8 mouse cellular contexts compared by ENCODE assay signal in genomic region chr6:29768791-29769441, GRCm38 (mm10). TPM values are rescaled to one million over a fixed set of nuclear protein-coding genes. Genes with fewer than 3 reads are reported as not detected.
DNase-seq lines count a peak whose midpoint lies in the region; ATAC-seq and TF ChIP-seq lines count a peak whose summit lies in the region.

No protein-coding gene starts in this region.

- DNase-seq in embryo, embryonic 10 days (ENCODE audit: low spot score) = peak; percentile 61
- no peak for DNase-seq in embryo, embryonic 9.5 days (ENCODE audit: extremely low spot score)
- no peak for DNase-seq in ES-E14 (ENCODE audit: low read depth, low spot score)
- DNase-seq in embryonic facial prominence, embryonic 11.5 days (ENCODE audit: low spot score) = peak; percentile 40
- peak; percentile 29 for DNase-seq in large intestine, adult 2 months (ENCODE audit: low read depth, low spot score)
- peak; percentile 50 for DNase-seq in splenic B cell, adult 2 months (ENCODE audit: low read depth, low spot score)

- in situ Hi-C loops in ES-E14 (cut with MboI; ENCODE audit: low sequenced_read_pairs in 2 of 2, unreplicated experiment in 2 of 2) = loop anchor here in 1 of 2 experiments (10.0 kb wide), 1 partner anchor 436 kb away; no protein-coding TSS in a partner anchor

- H3K27ac ChIP-seq in ES-E14 (ENCODE audit: insufficient read depth, low read depth, low read length, poor library complexity, severe bottlenecking) = no peak overlapping the region
- peak overlapping the region; percentile 72 for H3K27ac ChIP-seq in embryonic facial prominence, embryonic 11.5 days (replicated peaks; ENCODE audit: low read depth, low read length)
- H3K27ac ChIP-seq in heart, embryonic 16.5 days (ENCODE audit: low read length) = peak overlapping the region; percentile 91

- H3K27me3 ChIP-seq in embryonic facial prominence, embryonic 11.5 days (ENCODE audit: control insufficient read depth, insufficient read depth, low read length) = no peaks in the 10 kb centered on the region
- H3K27me3 ChIP-seq in heart, embryonic 16.5 days (ENCODE audit: control insufficient read depth, insufficient read depth, low read length) = no peaks in the 10 kb centered on the region
- H3K27me3 ChIP-seq in splenic B cell, adult 2 months (ENCODE audit: control insufficient read depth, insufficient read depth, low read length, poor library complexity, severe bottlenecking) = no peaks in the 10 kb centered on the region

- peak overlapping the region; percentile 72 for H3K4me2 ChIP-seq in embryonic facial prominence, embryonic 11.5 days (ENCODE audit: low read depth, low read length)
- H3K4me2 ChIP-seq in heart, embryonic 16.5 days (ENCODE audit: low read depth, low read length) = peak overlapping the region; percentile 64

- peak overlapping the region; percentile 80 to 88 for H3K4me3 ChIP-seq in ES-E14 (ENCODE audit: insufficient read depth in 1 of 2, low read depth in 1 of 2, low read length in 2 of 2, poor library complexity in 1 of 2, severe bottlenecking in 1 of 2)
- H3K4me3 ChIP-seq in embryonic facial prominence, embryonic 11.5 days (ENCODE audit: low read depth, low read length) = peak overlapping the region; percentile 69
- peak overlapping the region; percentile 90 for H3K4me3 ChIP-seq in heart, embryonic 16.5 days (ENCODE audit: low read length)

- no peaks in the 10 kb centered on the region for H3K9me3 ChIP-seq in ES-E14 (ENCODE audit: control insufficient read depth, insufficient read depth, low read depth, low read length)
- H3K9me3 ChIP-seq in embryonic facial prominence, embryonic 11.5 days (replicated peaks; ENCODE audit: control insufficient read depth, low read length) = no peaks in the 10 kb centered on the region
- H3K9me3 ChIP-seq in heart, embryonic 16.5 days (replicated peaks; ENCODE audit: control insufficient read depth, low read length) = no peaks in the 10 kb centered on the region

- ATAC-seq in embryonic facial prominence, embryonic 11.5 days (replicated peaks; ENCODE audit: insufficient number of reproducible peaks, low FRiP score, low TSS enrichment, low read depth) = peak; percentile 54
- ATAC-seq in heart, embryonic 16.5 days (replicated peaks; ENCODE audit: extremely low read depth, insufficient read depth, low FRiP score) = peak; percentile 25
- ATAC-seq in megakaryocyte-erythroid progenitor cell, adult 5-6 weeks (replicated peaks; ENCODE audit: low FRiP score, low TSS enrichment, poor library complexity, severe bottlenecking) = peak; percentile 41

- no peaks in the 10 kb centered on the region; the same call in 1 of the 2 replicates for H3K36me3 ChIP-seq in ES-E14 (ENCODE audit: control insufficient read depth, insufficient read depth, low read length, poor library complexity, severe bottlenecking)
- no peaks in the 10 kb centered on the region for H3K36me3 ChIP-seq in embryonic facial prominence, embryonic 11.5 days (replicated peaks; ENCODE audit: control insufficient read depth, insufficient read depth, low read depth, low read length)
- no peaks in the 10 kb centered on the region for H3K36me3 ChIP-seq in heart, embryonic 16.5 days (ENCODE audit: control insufficient read depth, insufficient read depth)
- no peaks in the 10 kb centered on the region for H3K36me3 ChIP-seq in splenic B cell, adult 2 months (ENCODE audit: control insufficient read depth, insufficient read depth, low read length, poor library complexity, severe bottlenecking)

- H3K9ac ChIP-seq in ES-E14 (ENCODE audit: insufficient read depth, low read depth, low read length, poor library complexity, severe bottlenecking) = peak overlapping the region; percentile 76
- H3K9ac ChIP-seq in embryonic facial prominence, embryonic 11.5 days (replicated peaks; ENCODE audit: low read length) = peak overlapping the region; percentile 72
- peak overlapping the region; percentile 91 for H3K9ac ChIP-seq in heart, embryonic 16.5 days (ENCODE audit: low read length)

- WGBS in embryonic facial prominence, embryonic 11.5 days = 0% methylated on average over 39 of the region's 50 CpGs
- under 1% methylated on average over 50 of the region's 50 CpGs for WGBS in heart, embryonic 16.5 days
- under 1% methylated on average over 49 of the region's 50 CpGs for WGBS in large intestine, adult 2 months

- no peaks in the 10 kb centered on the region for H3K4me1 ChIP-seq in ES-E14 (ENCODE audit: control insufficient read depth in 2 of 2, insufficient read depth in 2 of 2, low read length in 2 of 2, poor library complexity in 1 of 2)
- no peaks in the 10 kb centered on the region for H3K4me1 ChIP-seq in embryonic facial prominence, embryonic 11.5 days (ENCODE audit: control insufficient read depth, insufficient read depth, low read length)
- H3K4me1 ChIP-seq in heart, embryonic 16.5 days (ENCODE audit: control insufficient read depth, insufficient read depth, low read length) = peaks cover 8% of the 10 kb centered on the region; the same call in 1 of the 2 replicates

TF ChIP-seq in ES-E14, 5 proteins besides CTCF, POLR2A, EP300 and RAD21:
- TF ChIP-seq ZNF384 (IDR thresholded peaks at IDR 0.05; ENCODE audit: low read depth, low read length) (no peak), HCFC1 (IDR thresholded peaks at IDR 0.05; ENCODE audit: borderline replicate concordance, insufficient read depth, low read length) (no peak), ZC3H11A (IDR thresholded peaks at IDR 0.05; ENCODE audit: borderline replicate concordance, low read depth, low read length) (no peak), CHD2 (IDR thresholded peaks at IDR 0.05; ENCODE audit: low read depth, low read length) (no peak), MAFK (IDR thresholded peaks at IDR 0.05; ENCODE audit: insufficient read depth, low read depth, low read length) (no peak)

RNA-seq across cellular contexts. Expression of gene Ahcyl2, which starts 1.1 kb away (rescaled TPM):
- total RNA-seq in ES-E14 (2012; rRNA removed) = 15.3 and 17.5 TPM in 2 replicates
- polyA plus RNA-seq in embryonic facial prominence, embryonic 11.5 days (2014; fragmentation: Nextera tagmentation; extraction: Ambion mirVana) = 12.2 and 15.1 TPM in 2 replicates
- 6.7 and 7.8 TPM in 2 replicates for polyA plus RNA-seq in heart, embryonic 16.5 days (2015; fragmentation: Nextera tagmentation; extraction: Ambion mirVana)
- 74.3 and 187 TPM in 2 replicates for polyA plus RNA-seq in large intestine, adult 2 months (2012; rRNA removed)
- 19.6 and 24.8 TPM in 2 replicates for total RNA-seq in megakaryocyte-erythroid progenitor cell, adult 5-6 weeks (2014; fragmentation: Nextera tagmentation)
- total RNA-seq in megakaryocyte-erythroid progenitor cell, adult 5-6 weeks (2017) = 29.7 and 74.5 TPM in 2 replicates

RNA-seq across cellular contexts. Expression of gene Smo, which starts 33.6 kb away (rescaled TPM):
- 25.7 and 27.3 TPM in 2 replicates for total RNA-seq in ES-E14 (2012; rRNA removed)
- 47.2 and 49.4 TPM in 2 replicates for polyA plus RNA-seq in embryonic facial prominence, embryonic 11.5 days (2014; fragmentation: Nextera tagmentation; extraction: Ambion mirVana)
- 15.8 and 16.4 TPM in 2 replicates for polyA plus RNA-seq in heart, embryonic 16.5 days (2015; fragmentation: Nextera tagmentation; extraction: Ambion mirVana)
- 10.8 and 14.9 TPM in 2 replicates for polyA plus RNA-seq in large intestine, adult 2 months (2012; rRNA removed)
- 27.5 and 34.8 TPM in 2 replicates for total RNA-seq in megakaryocyte-erythroid progenitor cell, adult 5-6 weeks (2014; fragmentation: Nextera tagmentation)
- total RNA-seq in megakaryocyte-erythroid progenitor cell, adult 5-6 weeks (2017) = 24.0 and 31.1 TPM in 2 replicates

Comparison
In these comparisons a context has a peak if more than half of its experiments do, and no peak if none do; other contexts are left out.
1. DNase-seq: peak in embryo, embryonic 10 days (single experiment), embryonic facial prominence, embryonic 11.5 days (single experiment), large intestine, adult 2 months (single experiment) and splenic B cell, adult 2 months (single experiment); none in embryo, embryonic 9.5 days (single experiment) and ES-E14 (single experiment).
2. Peak in every context shown above with its lines, with median percentiles within 50 percentile points of each other: H3K4me3 ChIP-seq, H3K9ac ChIP-seq and ATAC-seq.